Mouse (Mus musculus): ENCODE measurements around the gene Olfr1258.
"Not testable (repeated sequence)": the region's sequence is repeated elsewhere in the genome, so short reads cannot be mapped to it uniquely, and the experiment has no call there.

Gene Olfr1258

DNA sequence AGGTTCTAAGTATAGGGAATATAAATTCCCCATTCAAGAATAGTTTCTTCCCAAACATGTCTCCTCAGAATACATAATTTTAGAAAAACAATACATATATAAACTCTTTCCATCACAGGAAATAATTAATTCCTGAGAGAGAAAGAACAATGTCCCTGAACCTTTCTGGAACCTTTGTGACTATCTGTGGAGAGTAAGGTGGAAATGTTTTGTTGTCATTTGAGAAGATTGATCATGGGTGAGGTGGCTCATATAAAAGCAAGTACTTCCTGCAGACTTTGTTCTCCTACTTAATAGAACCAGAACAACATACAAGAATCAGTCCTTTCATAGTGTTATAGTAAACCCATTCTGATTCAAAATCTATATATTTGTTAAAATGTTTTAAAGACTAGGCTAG, at the start of gene Olfr1258:
Olfr1258 (plus strand) TSS at position 301 of the 400 bp plus-strand sequence.
- no peak for DNase-seq (ENCODE audit: low read depth, low spot score)

- no peak for DNase-seq (ENCODE audit: low read depth, low spot score)
These were observed 49.0 kb upstream of the Olfr1258 start, which contains the start of gene Olfr1257 for GRCm38 (mm10) chr2:89878137-89878536. Olfr1257 (plus strand) TSS chr2:89878437.

DNA sequence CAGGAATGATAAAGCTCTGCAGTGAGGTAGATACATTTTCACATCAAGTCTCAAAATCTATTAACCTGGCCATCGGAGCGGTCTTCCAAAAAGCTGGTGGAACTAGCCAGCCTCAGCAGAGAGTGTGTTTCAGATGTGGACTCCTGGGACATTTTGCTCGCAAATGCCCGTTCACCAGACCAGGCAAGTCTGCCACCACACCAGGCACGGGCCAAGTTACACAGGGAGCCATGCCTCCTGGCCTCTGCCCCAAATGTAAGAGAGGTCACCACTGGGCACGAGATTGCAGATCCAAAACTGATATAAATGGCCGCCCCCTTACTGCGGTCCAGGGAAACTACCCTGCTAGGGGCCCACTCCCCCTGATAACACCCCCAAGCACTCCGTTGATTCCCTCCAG, 14.5 kb upstream of the Olfr1258 start:
- not testable (repeated sequence) for DNase-seq (ENCODE audit: low read depth, low spot score)

DNA sequence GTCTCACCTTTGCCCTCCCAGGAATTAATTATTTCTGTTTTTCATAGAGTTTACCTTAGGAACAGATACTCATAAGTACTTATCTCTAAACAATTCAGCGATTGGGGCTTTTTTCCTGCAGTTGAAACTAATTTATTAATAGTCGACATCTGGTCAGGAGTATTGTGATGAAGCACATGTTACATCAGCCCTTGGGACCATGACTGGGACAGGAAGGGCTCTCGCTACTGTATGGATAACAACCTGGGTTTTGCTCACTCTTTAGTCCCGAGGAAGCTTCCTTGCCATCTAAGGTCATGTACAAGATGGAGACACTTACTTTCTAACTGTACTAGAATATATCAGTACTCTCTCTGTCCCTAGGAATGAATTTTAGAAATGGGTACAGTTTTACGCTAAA, 21.5 kb downstream of the Olfr1258 start, which contains the start of gene Olfr1259:
Olfr1259 (minus strand) TSS at position 101 of the 400 bp plus-strand sequence.
- no peak for DNase-seq (ENCODE audit: low read depth, low spot score)

DNA sequence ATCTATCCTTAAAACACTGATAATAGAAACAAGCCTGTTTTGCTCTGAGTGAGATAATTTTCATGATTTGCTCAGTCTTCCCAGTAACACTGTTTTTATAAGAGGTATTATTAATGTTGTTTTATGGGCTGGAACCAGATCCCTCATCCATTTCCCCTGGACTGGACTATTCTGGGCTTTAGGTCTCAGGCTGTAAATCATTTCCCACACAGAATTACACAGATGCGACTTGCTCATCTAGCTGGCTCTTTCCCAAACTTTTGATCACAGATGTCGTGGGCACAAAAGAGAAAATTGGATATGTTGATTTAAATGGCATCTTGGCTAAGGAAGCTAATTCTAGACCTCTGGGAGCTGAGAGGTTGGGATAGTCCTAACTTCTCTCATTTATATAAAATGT, 47.1 kb downstream of the Olfr1258 start, which contains the start of gene Olfr1260:
Olfr1260 (plus strand) TSS at position 157 of the 400 bp plus-strand sequence.
- no peak for DNase-seq (ENCODE audit: low read depth, low spot score)

DNA sequence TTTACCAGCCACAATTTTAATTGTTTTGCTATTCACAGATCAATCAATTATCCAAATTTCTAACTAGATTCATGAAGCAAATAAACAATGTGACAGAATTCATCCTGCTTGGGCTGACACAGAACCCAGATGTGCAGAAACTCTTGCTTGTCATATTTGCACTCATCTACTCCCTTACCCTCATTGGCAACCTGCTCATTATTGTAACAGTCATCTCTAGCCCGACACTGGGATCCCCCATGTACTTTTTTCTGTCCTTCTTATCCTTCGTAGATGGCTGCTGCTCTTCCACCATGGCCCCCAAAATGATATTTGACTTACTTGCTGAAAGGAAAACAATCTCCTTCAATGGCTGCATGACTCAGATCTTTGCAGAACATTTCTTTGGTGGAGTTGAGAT, 50.6 kb downstream of the Olfr1258 start:
- DNase-seq (ENCODE audit: low read depth, low spot score): no peak
